Mouse (Mus musculus): Measurements from ENCODE around the gene Pbld1. TPM values are rescaled to one million over a fixed set of nuclear protein-coding genes. Genes with fewer than 3 reads are reported as not detected.
"Not testable (repeated sequence)": the region's sequence is repeated elsewhere in the genome, so short reads cannot be mapped to it uniquely, and the experiment has no call there.

The Pbld1 gene
- total RNA-seq, 2 experiments from 2014 or later: 0.35 to 0.41 TPM

- intact Hi-C loops (cut with DNase I): no loop called here
- no peak for DNase-seq (ENCODE audit: low spot score in 2 of 2)
Observed at GRCm38 (mm10) chr10:63032956-63033355, 27.0 kb upstream of the Pbld1 start.

GRCm38 (mm10) chr10:63038571-63039320 is 21.2 kb upstream of the Pbld1 start:
- intact Hi-C loops (cut with DNase I): no loop called here
- DNase-seq (ENCODE audit: low spot score in 2 of 2): no peak

DNA sequence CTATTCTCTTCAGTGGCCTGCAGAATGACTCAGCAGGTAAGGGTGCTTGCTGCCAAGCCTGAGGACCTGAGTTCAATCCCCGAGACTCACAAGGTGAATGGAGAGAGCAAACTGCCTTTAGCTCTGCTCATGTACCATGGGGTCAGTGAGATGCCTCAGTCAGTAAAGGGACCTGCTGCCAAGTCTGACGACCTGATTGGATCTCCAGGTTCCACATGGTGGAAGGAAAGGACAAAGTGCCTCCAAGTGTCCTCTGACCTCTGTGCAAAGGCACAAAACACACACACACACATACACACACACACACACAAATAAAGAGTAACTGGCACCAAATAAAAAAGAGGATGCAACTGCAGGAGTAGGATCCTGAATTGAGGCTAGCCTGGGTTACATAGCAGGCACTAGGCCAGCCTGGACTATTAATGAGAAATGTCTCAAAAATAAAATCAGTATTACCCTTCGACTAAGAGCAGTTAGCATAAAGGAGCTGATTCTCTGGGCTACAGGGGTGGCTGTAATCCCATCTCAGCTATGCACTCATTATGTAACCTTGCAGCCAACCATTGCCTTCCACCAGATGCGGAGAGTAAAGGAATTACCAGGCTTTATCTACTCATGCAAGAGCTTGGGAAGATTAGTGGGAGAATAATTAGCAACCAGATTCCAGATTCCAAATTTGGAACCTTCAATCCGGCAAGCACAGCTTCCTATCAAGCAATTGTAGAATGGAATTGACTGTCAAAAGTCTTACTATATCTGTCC is 19.9 kb upstream of the Pbld1 start:
- intact Hi-C loops (cut with DNase I): no loop called here

DNA sequence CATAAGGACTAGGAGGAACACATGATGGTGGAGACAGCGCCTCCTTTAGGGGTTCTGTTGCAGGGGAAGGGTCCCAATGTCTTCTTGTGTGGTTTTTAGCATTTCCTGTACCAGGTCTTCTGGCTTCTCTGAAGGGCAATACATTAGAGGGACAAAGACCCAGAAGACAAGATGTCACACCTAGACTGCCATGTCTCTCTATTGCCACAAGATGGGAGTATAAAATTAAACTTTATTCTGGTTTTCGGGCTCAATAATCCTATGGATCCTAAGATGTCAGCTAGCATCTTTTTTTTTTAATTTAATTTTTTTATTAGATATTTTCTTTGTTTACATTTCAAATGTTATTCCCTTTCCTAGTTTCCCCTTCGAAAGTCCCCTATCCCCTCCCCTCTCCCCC is 16.8 kb upstream of the Pbld1 start:
- no peak for DNase-seq (ENCODE audit: low spot score in 2 of 2)
- intact Hi-C loops (cut with DNase I): no loop called here

More for the DNA sequence above, 19.9 kb upstream of the Pbld1 start:
- DNase-seq (ENCODE audit: low spot score in 2 of 2): no peak

GRCm38 (mm10) chr10:63047751-63048150 is 12.2 kb upstream of the Pbld1 start:
- intact Hi-C loops (cut with DNase I): no loop called here
- DNase-seq (ENCODE audit: low spot score in 2 of 2): no peak

DNA sequence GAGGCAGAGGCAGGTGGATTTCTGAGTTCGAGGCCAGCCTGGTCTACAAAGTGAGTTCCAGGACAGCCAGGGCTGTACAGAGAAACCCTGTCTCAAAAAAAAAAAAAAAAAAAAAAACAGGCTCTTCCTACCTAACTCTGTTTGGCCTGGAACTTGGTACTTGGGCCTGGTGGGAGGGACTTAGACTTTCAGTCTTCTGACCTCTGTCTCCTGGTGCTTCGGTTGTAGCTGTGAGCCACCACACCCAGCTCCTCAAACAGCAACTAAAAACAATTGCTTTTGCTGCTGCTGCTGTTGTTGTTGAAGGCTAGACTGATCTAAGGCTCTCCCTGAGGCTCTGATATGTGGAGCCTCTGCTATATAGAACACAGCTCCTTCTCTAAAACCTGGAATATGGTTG is 10.9 kb upstream of the Pbld1 start:
- intact Hi-C loops (cut with DNase I): no loop called here
- DNase-seq (ENCODE audit: low spot score in 2 of 2): no peak

DNA sequence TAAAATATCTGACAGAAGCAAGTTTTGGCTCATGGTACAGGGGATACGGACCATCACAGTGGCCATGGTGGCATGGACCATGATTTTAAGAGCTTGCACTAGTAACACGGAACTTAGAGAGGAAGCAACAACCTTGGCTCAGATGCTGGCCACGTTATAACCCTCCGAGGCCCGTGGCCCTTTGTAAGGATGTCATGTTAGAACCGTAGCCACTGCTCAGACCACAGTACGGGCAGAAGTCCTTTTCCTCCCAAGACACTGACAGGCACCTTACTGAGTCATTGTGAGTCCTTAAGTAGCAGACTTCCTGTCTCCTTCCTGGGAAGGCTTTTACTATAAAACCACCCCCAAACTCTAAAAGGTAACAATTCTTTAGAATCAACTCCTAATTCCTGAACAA is 8.7 kb upstream of the Pbld1 start:
- DNase-seq (ENCODE audit: low spot score in 2 of 2): no peak
- intact Hi-C loops (cut with DNase I): no loop called here

- intact Hi-C loops (cut with DNase I): no loop called here
- DNase-seq (ENCODE audit: low spot score in 2 of 2): no peak
Observed at GRCm38 (mm10) chr10:63052011-63052410, 8.0 kb upstream of the Pbld1 start.

DNA sequence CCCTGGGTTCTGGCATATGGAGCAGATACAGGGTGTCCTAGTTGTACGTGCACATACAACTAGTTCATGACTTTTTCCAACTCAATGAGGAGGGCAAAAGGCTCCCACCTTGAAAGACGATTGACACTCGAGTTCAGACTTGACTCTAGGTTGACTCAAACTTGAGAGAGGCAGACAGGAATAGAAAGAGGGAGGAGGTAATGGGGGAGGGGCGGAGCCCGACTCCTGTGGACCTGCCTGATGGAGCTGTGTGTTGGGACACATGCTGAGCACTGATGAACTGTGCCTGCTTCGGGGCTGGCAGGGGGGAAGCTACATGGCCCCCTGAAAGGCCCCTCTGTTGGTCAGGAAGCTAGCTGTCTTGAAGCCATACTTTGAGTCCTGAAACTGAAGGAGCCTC is 7.0 kb upstream of the Pbld1 start:
- intact Hi-C loops (cut with DNase I): no loop called here

DNA sequence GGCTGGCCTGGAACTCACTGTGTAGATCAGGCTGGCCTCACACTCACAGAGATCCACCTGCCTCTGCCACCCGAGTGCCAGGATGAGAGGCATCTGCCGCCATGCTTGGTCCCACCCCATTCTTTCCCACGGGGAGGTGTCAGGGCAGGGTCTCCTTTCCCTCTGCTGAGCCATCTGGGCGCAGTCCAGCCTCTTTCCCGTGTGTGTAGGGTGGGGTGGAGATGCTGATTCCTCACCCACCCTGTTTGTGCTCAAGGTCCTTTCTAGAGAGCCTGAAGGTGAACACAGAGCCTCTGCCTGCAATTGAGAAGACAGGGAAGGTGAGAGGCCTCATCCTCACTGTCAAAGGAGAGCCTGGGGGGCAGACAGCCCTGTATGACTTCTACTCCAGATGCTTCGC is 5.9 kb upstream of the Pbld1 start:
- intact Hi-C loops (cut with DNase I); DNase-seq (ENCODE audit: low spot score in 2 of 2): not testable (repeated sequence)

More for the DNA sequence above, 7.0 kb upstream of the Pbld1 start:
- no peak for DNase-seq (ENCODE audit: low spot score in 2 of 2)

DNA sequence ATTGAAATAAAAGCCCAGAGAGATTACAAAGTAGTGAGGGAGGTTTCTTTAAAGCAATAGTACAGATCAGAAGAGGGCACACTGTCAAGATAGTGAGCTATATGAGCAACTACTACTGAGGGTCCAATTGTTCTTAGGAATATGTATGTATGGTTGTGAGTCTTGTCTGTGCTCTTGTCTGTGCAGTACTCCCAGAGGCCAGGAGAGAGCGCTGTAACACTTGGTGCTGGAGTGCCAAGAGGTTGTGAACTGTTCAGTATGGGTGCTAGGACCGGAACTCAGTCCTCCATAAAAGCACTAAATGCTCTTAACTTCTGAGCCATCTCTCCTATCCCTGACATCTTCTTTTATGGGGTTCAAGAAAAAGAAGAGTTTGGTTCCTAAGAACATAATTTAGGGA is 5.4 kb upstream of the Pbld1 start:
- DNase-seq (ENCODE audit: low spot score in 2 of 2): no peak
- intact Hi-C loops (cut with DNase I): no loop called here

DNA sequence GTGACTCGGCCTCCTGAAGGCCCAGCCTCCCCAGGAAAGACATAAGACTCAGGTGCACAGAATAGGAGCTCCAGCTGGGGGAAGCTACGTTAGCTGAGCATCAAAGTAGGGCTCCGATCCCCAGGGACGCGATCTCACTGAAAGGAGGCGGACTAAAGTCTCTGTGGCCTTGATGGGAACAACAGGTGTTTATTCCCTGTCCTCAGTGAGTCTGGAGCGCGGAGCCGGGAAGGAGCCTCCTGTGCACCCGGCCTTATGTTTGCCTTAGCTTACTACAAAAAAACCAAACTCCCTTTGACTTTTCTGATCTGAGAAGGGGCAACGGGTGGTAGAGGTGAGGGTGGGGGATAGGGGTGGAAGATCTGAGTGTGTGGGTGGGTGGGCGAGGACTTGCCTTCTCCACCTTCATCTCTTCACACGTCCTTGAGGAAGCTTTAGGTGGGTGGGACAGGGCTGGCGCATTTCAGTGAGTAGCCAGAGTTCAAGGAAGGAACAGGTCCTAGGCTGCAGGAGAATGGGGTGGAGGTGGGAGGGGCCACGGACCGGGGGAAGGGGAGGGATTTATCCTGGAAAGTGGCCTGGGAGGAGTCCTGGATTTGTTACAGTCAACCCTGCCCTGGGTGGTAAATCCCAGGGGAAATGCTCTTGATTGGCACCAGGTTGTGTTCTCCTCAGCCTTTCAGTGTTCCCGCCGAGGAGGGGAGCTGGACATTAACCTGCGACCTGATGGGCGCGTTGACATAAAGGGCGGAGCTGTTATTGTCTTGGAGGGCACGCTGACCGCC is 2.8 kb upstream of the Pbld1 start:
- DNase-seq (ENCODE audit: low spot score in 2 of 2): no peak
- intact Hi-C loops (cut with DNase I): no loop called here

GRCm38 (mm10) chr10:63060406-63060805 is 444 bp downstream of the Pbld1 start:
- intact Hi-C loops (cut with DNase I): loop anchor here (10.0 kb wide), 1 partner anchor 166 kb away; no protein-coding TSS in a partner anchor
- no peak for DNase-seq (ENCODE audit: low spot score in 2 of 2)

- no peak for DNase-seq (ENCODE audit: low spot score in 2 of 2)
- intact Hi-C loops (cut with DNase I): loop anchor here (10.0 kb wide), 1 partner anchor 166 kb away; no protein-coding TSS in a partner anchor
Observed at GRCm38 (mm10) chr10:63061266-63061665, 1.3 kb downstream of the Pbld1 start.

DNA sequence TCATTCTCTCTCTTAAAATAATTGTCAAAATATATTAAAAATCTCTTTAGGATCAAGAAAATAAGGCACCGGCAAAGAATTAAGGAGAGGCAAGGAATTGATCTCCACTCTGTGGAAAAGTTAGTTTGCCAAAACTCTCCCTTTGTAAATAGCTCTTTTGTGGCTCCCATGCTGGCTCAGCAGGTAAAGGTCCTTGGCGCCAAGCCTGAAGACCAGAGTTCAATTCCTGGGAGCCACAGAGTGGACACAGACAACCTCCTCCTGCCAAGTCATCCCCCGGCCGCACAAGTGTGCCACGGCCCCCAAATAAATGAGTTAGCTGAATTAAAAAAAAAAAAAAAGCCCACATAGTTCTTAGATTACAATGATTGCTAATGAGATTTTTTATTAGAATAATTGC is 2.7 kb downstream of the Pbld1 start:
- DNase-seq (ENCODE audit: low spot score in 2 of 2): no peak

GRCm38 (mm10) chr10:63063365-63063764 is 3.4 kb downstream of the Pbld1 start:
- no peak for DNase-seq (ENCODE audit: low spot score in 2 of 2)
- intact Hi-C loops (cut with DNase I): loop anchor here (10.0 kb wide), 1 partner anchor 169 kb away; no protein-coding TSS in a partner anchor

More for the DNA sequence above, 2.7 kb downstream of the Pbld1 start:
- intact Hi-C loops (cut with DNase I): loop anchor here (10.0 kb wide), 1 partner anchor 168 kb away; no protein-coding TSS in a partner anchor

- DNase-seq (ENCODE audit: low spot score in 2 of 2): no peak
- intact Hi-C loops (cut with DNase I): loop anchor here (10.0 kb wide), 1 partner anchor 170 kb away; no protein-coding TSS in a partner anchor
Observed at GRCm38 (mm10) chr10:63064516-63064915, 4.6 kb downstream of the Pbld1 start.

DNA sequence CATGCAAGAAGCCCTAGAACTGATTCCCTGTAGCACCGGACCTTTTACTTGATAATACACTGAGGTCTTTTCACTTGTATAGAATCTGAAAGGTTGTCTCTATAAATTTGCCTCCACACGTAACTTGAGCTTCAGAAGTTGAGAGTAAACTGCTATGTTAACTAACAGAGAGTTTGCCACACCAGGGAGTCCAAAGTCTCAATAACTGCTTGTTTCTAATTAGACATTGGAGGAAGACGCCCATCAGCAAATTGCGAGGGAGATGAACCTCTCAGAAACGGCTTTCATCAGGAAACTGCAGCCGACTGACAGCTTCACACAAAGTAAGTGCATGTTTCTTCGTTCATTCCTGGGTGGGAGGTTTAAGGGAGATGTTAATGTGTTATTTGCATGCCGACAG is 5.6 kb downstream of the Pbld1 start:
- intact Hi-C loops (cut with DNase I): loop anchor here (10.0 kb wide), 1 partner anchor 171 kb away; no protein-coding TSS in a partner anchor
- DNase-seq (ENCODE audit: low spot score in 2 of 2): no peak

DNA sequence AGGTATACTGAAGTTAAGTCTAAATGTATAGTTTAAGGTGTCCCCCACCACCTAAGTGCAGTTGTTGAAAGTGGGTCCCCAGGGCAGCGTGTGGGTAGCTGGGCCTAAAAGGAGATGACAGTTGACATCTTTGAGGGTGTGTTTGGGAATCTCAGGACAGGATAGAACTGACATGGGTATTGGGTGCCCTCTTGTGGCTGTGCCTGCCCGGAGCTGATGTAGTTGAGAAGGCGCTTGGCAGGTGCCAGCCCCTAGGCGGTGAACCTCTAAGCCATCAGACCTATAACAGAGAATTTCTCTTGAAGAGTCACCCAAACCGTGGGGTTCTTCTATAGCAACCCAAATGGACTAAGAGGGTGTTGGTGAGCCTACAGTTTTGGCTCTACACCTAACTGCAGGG is 6.0 kb downstream of the Pbld1 start:
- intact Hi-C loops (cut with DNase I): loop anchor here (10.0 kb wide), 1 partner anchor 171 kb away; no protein-coding TSS in a partner anchor
- peak; percentile 59 to 61 for DNase-seq (ENCODE audit: low spot score in 2 of 2)

GRCm38 (mm10) chr10:63086304-63086703 is 26.3 kb downstream of the Pbld1 start:
- no peak for DNase-seq (ENCODE audit: low spot score in 2 of 2)
- intact Hi-C loops (cut with DNase I): no loop called here

Measured in left cerebral cortex, postnatal 36 days (tissue).